Mouse (Mus musculus): ENCODE measurements around the gene Cdc14b.

Gene Cdc14b

DNA sequence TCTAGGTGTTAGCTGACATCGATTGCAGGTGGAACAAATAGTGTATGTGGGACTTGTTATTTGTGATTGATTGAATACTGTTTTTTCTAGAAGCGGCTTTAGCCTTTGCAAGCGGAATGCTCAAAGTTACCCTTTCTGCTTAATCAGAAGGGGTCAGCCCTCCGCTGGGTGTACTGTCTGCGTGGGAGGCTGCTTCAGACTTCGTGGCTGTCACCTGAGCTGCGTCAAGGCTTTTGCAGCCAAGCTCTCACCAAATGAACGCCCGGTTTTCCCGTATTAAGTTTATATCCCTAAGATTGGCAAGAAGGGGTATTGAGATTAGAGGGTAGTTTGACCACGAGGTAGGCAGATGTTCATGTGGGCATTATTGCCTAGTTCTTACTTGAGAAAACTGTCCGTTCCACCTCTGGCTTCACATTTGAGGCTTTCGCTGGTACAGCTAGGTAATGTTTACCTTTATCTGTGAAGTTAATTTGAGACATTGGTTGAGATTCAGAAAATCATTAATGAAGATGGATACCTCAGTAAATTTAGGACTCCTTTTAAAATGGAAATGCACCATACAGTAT lies 111.9 kb downstream of the Cdc14b start:
- peak; percentile 30 for DNase-seq

DNA sequence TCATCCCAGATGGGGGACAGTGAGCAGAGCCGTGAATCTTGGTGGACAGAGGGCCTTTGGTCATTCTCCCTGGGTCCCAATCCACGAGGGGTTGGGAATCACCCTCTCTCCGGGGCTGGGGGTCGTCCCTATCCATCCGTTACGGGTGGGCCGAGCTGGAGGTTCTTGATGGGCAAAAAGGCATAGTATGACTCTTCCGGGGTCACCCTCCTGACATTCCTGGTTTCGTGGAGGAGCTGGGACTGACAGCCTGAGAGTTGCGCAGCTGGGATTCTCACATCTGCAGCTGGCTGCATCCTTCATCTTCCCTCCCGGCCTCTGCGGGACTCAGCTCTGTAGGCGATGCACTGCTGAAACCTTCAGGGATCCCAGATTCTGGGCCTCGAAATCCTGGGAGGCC lies 112.5 kb downstream of the Cdc14b start:
- DNase-seq, result peak; percentile 22

DNA sequence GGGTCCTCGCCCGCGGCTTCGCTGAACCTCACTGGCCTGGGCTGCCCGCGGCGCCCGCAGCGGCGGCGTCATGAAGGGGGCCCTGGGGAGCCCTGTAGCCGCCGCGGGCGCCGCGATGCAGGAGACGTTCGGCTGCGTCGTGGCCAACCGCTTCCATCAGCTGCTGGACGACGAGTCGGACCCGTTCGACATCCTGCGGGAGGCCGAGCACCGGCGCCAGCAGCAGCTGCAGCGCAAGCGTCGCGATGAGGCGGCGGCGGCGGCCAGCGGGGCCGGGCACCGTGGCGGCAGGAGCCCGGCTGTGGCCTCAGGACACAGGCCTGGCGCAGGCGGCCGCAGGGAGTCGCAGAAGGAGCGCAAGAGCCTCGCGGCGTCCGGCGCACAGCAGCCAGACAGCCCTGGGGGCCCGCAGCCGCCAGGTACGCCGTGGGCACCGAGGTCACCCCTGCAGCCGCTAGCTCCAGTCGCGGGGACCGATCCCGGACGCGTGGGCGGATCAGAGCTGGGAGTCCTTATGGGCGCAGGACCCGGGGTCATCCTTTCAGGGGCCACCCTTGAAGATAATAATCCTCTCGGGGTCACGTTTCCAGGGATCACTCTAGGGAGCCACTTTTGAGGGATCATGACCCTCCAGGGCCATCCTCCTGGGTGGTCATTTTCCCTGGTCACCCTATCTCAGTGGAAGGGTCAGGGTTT lies 113.0 kb downstream of the Cdc14b start:
- DNase-seq, result no peak

- peak; percentile 98 for DNase-seq
Measured at GRCm38 (mm10) chr13:64161548-64161915, 113.6 kb downstream of the Cdc14b start, which contains the start of gene Habp4. Gene Habp4 (plus strand): TSS chr13:64161824.

DNA sequence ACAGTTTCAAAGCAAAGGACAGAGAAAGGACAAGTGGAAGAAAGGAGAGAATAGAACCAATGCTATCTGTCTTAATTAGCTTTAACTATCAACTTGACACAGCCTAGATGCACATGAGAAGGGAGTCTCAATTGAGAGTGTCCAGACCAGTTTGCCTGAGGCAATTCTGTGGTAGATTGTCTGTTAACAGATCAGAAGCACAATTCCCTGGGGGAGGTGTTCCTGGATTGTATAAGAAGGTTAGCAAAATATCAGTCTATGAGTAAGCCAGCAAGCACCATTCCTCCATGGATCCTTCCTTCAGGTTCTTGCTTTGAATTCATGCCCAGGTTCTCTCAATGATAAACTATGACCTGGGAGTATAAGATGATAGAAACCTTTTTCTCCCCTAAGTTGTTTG lies 118.1 kb downstream of the Cdc14b start:
- DNase-seq, result no peak

DNA sequence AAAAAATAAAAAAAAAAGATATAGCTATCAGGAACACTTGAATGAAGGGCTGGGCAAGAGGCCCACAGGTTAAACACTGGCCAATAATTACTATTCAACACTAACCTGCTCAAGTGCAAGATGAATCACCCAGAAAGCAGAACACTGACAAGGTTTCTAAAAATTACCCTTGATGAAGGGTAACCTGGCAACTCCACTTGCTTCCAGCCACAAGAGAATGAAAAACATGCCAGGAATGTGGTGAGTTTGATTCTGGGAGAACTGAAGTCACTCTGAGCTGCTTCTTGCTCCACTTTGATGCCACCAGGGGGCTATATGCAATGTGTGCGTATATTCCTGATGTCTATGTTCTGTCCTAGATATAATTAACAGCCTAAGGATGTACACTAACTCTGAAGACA lies 119.9 kb downstream of the Cdc14b start:
- peak; percentile 38 for DNase-seq

DNA sequence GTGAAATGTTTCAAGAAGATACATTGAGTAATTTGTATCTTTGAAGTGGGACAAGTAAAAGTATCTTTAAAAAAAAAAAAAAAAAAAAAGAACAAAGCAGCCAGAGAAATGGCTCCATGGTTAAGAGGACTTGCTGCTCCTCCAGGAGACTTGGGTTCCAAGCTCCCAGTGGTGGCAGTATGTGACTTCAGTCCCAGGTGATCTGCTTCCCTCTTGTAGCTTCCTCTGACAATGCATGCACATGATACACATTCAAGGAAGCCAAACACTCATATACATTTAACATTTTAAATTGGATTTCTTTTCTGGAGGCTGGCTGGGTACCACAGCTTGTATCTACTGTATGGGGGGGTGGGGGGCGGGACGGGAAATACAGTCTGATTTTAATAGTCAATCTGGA lies 120.4 kb downstream of the Cdc14b start:
- no peak for DNase-seq

GRCm38 (mm10) chr13:64153751-64154267 lies 121.3 kb downstream of the Cdc14b start:
- DNase-seq, result peak; percentile 86

DNA sequence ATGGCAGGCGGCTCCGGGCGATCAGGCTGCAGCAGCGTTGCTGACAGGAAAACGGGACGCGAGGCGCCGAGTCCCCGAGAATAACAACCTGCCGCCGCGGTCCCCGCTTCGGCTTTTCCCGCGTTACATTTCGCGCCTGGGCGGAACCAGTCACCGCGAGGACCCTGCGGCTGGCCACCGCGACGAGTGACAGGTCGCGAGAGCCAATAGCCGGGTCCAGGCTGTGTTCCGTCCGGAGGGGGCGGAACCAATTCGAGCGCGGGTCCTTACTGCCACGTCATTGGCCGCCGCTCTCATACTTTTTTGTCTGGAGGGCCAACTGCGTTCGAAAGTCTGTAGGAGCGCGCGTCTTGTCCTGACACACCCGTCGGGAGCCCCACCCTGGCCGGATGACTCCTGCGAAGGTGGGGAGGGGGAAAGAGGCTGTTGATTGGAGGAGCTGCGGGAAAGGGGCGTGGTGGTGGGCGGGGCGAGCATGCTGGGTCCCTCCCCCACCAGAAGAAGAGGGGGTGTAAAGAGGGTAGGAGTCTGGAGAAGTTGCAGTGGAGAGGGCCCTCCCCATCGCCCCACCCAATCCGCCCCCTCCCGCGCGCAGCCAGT lies 121.9 kb downstream of the Cdc14b start, which contains the start of gene Zfp367:
Gene Zfp367, minus strand, starts transcription at position 120 of the 600 bp plus-strand sequence.
- peak; percentile 95 for DNase-seq

DNA sequence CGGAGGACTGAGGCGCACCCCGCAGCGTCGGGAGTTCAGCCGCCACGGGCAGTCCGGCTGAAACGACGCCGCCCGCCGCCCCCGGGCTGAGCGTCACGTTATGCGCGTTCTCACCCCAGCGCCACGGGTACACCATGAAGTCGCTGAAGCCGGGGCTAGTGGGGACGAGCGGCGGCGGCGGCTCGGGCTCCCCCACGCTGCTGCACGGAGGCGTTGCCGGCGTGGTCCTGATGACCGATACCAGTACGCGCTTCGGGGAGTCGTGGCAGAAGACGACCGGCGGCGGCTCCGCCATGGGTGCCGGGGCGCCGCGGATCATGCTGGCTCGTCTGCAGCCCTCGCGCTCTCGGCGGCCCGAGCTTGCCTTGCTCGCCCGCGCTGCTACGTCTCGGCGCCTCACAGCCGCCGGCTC lies 122.4 kb downstream of the Cdc14b start:
- no peak for DNase-seq

- DNase-seq, result peak; percentile 88
Measured at GRCm38 (mm10) chr13:64152241-64152669, 122.8 kb downstream of the Cdc14b start.

DNA sequence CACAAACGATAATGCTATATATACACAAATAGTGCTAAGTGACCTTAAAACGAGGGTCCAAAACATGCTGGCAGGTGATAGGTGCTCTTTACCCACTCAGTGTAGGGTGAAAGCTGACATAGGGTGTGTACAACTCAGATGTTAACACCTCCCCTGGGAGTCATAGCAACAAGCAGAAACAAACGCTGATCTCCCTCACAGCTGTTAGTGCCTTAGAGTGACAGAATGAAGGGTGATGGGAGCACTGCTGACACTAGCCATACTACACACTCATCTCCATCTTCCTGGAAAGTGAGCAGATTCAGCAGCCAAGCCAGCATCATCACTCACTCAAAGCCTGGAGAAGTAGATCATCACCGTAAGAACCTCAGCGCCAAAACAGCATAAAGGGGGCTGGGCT lies 125.0 kb downstream of the Cdc14b start:
- DNase-seq, result no peak
